Mouse (Mus musculus) liver, adult 2 months (tissue): ENCODE data around the gene Cops7a. TPM values are rescaled to one million over a fixed set of nuclear protein-coding genes. Genes with fewer than 3 reads are reported as not detected.

Source experiments
- DNase-seq: peaks from one replicate; pipeline ENCODE4 v3.0.0-alpha.2; 2011; ENCODE audit warnings: low read depth, low spot score; ENCODE audit errors: extremely low read depth
- H3K27ac ChIP-seq: fragments of 200-500 bp; replicated peaks from 2 replicates; pipeline ENCODE4 v1.5.1; 2012; ENCODE audit warnings: low read depth, mild to moderate bottlenecking, control low read depth, inconsistent platforms, low read length; ENCODE audit not compliant: insufficient read depth
- H3K27me3 ChIP-seq: fragments of 200-500 bp; 2 replicates; pipeline ENCODE4 v1.6.1; 2012; ENCODE audit warnings: mild to moderate bottlenecking, moderate library complexity, low read length, inconsistent platforms; ENCODE audit not compliant: control insufficient read depth, insufficient read depth
- H3K36me3 ChIP-seq: fragments of 200-500 bp; 2 replicates; pipeline ENCODE4 v1.6.1; 2012; ENCODE audit warnings: low read length, inconsistent platforms; ENCODE audit not compliant: control insufficient read depth, insufficient read depth
- H3K4me1 ChIP-seq: fragments of 200-500 bp; 2 replicates; pipeline ENCODE4 v1.6.1; 2011; ENCODE audit warnings: low read length; ENCODE audit not compliant: control insufficient read depth, insufficient read depth
- H3K4me3 ChIP-seq: fragments of 200-500 bp; 2 replicates; pipeline ENCODE4 v1.5.1; 2011; ENCODE audit warnings: low read depth, mild to moderate bottlenecking, control low read depth, low read length, moderate library complexity; ENCODE audit not compliant: insufficient read depth
- H3K79me2 ChIP-seq: fragments of 200-500 bp; 2 replicates; pipeline ENCODE4 v1.6.1; 2012; ENCODE audit warnings: inconsistent platforms, mild to moderate bottlenecking, low read length, moderate library complexity; ENCODE audit not compliant: control insufficient read depth, insufficient read depth
- H3K9ac ChIP-seq: fragments of 200-500 bp; 2 replicates; pipeline ENCODE4 v1.6.1; 2012; ENCODE audit warnings: low read depth, mild to moderate bottlenecking, control low read depth, inconsistent platforms, low read length
- CTCF ChIP-seq: fragments of 200-500 bp; IDR thresholded peaks from 2 replicates; pipeline ENCODE4 v1.5.1; 2011; ENCODE audit warnings: low read depth, low read length, control low read depth
- POLR2A ChIP-seq: fragments of 200-500 bp; IDR thresholded peaks from 2 replicates; pipeline ENCODE4 v1.6.1; 2011; ENCODE audit warnings: low read length, control low read depth; ENCODE audit not compliant: insufficient read depth; ENCODE audit errors: extremely low read depth
- WGBS: fragments of 180-500 bp; shearing (Covaris S2); methylation state at CpG from one replicate; pipeline ENCODE4 v1.1.7; 2018; 5-methylcytosine and 5-hydroxymethylcytosine counted together
- polyA plus RNA-seq: library from polyadenylated mRNA; depleted of rRNA; stranded (reverse); fragments of >200 nt; gene quantifications from 2 replicates; pipeline ENCODE4 v1.2.3, GENCODE M21; 2012
- total RNA-seq: library from RNA; depleted of rRNA; stranded (reverse); fragments of >200 nt; gene quantifications from 2 replicates; pipeline ENCODE4 v1.2.3, GENCODE M21; 2014

Cops7a gene
- total and polyA plus RNA-seq, 2 experiments = 35.8 to 170 TPM

- Histone ChIP-seq H3K79me2 (peaks cover 8% of the 10 kb centered on the region; the same call in 1 of the 2 replicates), H3K36me3 (peaks cover 17% of the 10 kb centered on the region), H3K27me3 (no peaks in the 10 kb centered on the region), H3K4me3 (no peak overlapping the region), H3K4me1 (peaks cover 8% of the 10 kb centered on the region; the same call in 1 of the 2 replicates), H3K9ac (no peak overlapping the region), H3K27ac (no peak overlapping the region)
- WGBS = 65% methylated on average over 1 of the region's 1 CpGs
- TF ChIP-seq CTCF (no peak), POLR2A (no peak)
- DNase-seq = no peak
Measured at GRCm38 (mm10) chr6:124936681-124937080, 28.7 kb downstream of the Cops7a start.

GRCm38 (mm10) chr6:124934670-124935069 lies 30.7 kb downstream of the Cops7a start:
- TF ChIP-seq CTCF (no peak), POLR2A (no peak)
- Histone ChIP-seq H3K4me3 (no peak overlapping the region), H3K27ac (no peak overlapping the region), H3K79me2 (peaks cover 11% of the 10 kb centered on the region; the same call in 1 of the 2 replicates), H3K36me3 (peaks cover 17% of the 10 kb centered on the region), H3K27me3 (no peaks in the 10 kb centered on the region), H3K4me1 (peaks cover 10% of the 10 kb centered on the region; the same call in 1 of the 2 replicates), H3K9ac (no peak overlapping the region)
- 91% methylated on average over 7 of the region's 7 CpGs for WGBS
- no peak for DNase-seq

GRCm38 (mm10) chr6:124933127-124933526 lies 32.2 kb downstream of the Cops7a start:
- 96% methylated on average over 3 of the region's 3 CpGs for WGBS
- TF ChIP-seq CTCF = no peak
- TF ChIP-seq POLR2A = no peak
- DNase-seq = no peak
- Histone ChIP-seq H3K36me3 (peaks cover 17% of the 10 kb centered on the region), H3K27ac (no peak overlapping the region), H3K79me2 (peaks cover 11% of the 10 kb centered on the region; the same call in 1 of the 2 replicates), H3K4me1 (peaks cover 14% of the 10 kb centered on the region; the same call in 1 of the 2 replicates), H3K27me3 (no peaks in the 10 kb centered on the region), H3K9ac (no peak overlapping the region), H3K4me3 (no peak overlapping the region)

- H3K36me3 ChIP-seq = peaks cover 17% of the 10 kb centered on the region
- TF ChIP-seq CTCF (no peak), POLR2A (no peak)
- H3K27ac ChIP-seq = no peak overlapping the region
- no peak for DNase-seq
- H3K9ac ChIP-seq = peak overlapping the region; percentile 99
- H3K4me1 ChIP-seq = peaks cover 14% of the 10 kb centered on the region; the same call in 1 of the 2 replicates
- 0 out of 2 replicates have a peak overlapping the region, but pooled peaks have one; percentile 98 for H3K4me3 ChIP-seq
- 44% methylated on average over 12 of the region's 12 CpGs for WGBS
- H3K27me3 ChIP-seq = no peaks in the 10 kb centered on the region
- peaks cover 11% of the 10 kb centered on the region; the same call in 1 of the 2 replicates for H3K79me2 ChIP-seq
Measured at GRCm38 (mm10) chr6:124932314-124932695, 33.0 kb downstream of the Cops7a start.

GRCm38 (mm10) chr6:124931525-124932313 lies 33.6 kb downstream of the Cops7a start:
- H3K79me2 ChIP-seq = peaks cover 11% of the 10 kb centered on the region; the same call in 1 of the 2 replicates
- H3K36me3 ChIP-seq = peaks cover 17% of the 10 kb centered on the region
- under 1% methylated on average over 40 of the region's 48 CpGs for WGBS
- H3K9ac ChIP-seq = peak overlapping the region; percentile 99
- peaks cover 14% of the 10 kb centered on the region; the same call in 1 of the 2 replicates for H3K4me1 ChIP-seq
- TF ChIP-seq POLR2A (no peak), CTCF (peak; percentile 17; the same call in 1 of the 2 replicates)
- DNase-seq = no peak
- H3K4me3 ChIP-seq = peak overlapping the region; percentile 98
- no peaks in the 10 kb centered on the region for H3K27me3 ChIP-seq
- peak overlapping the region; percentile 88 for H3K27ac ChIP-seq
